Mouse (Mus musculus) T-cell, adult 2 months (primary cell): ENCODE data around the gene Gm4894.

Source experiments
- DNase-seq: peaks from one replicate; pipeline ENCODE4 v3.0.0; 2022; ENCODE audit warnings: low spot score

Gm4894 gene

GRCm38 (mm10) chr9:49250231-49250630 is at the start of gene Gm4894:
TSS of gene Gm4894 (plus strand) at chr9:49250531.
- no peak for DNase-seq

GRCm38 (mm10) chr9:49206331-49206730 is 44.0 kb upstream of the Gm4894 start:
- DNase-seq, result no peak

DNA sequence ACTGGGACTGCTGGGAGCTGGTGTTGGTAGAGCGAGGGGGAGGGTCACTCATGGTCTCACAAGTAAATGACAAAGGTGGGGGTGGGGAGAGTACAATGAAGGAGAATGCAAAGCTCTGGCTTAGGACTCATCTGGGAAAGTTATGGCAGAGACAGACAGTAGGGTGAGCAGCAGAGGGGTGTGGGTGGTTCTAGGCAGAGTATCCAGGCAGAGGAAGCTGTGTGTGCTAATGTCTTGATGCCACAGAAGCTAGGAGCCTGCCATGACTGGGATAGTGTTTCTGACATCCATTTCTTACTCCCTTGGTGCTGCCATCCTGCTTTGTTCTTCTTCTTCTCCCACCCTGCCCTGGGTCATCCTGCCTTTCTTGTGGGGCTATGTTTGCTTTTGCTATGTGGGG is 38.8 kb upstream of the Gm4894 start:
- DNase-seq, result no peak

DNA sequence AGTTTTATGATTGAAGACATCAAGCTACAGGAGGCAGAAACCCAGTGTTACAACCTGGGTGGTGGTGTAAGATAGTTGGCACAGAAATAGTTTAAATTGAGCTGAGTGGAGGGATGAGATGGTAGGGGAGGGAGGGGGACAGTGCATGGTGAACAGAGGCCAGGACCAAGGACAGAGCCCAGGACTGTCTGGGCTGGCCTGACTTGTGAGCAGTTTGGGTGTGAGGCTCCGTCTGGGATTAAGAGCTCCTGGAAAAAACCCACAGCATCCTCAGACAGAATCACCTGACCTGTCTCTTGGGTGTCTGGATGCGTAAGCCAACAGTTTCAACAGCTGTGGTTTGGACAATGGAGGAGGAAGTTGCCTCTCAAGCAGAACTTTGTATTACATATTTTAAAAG is 35.6 kb upstream of the Gm4894 start:
- no peak for DNase-seq

DNA sequence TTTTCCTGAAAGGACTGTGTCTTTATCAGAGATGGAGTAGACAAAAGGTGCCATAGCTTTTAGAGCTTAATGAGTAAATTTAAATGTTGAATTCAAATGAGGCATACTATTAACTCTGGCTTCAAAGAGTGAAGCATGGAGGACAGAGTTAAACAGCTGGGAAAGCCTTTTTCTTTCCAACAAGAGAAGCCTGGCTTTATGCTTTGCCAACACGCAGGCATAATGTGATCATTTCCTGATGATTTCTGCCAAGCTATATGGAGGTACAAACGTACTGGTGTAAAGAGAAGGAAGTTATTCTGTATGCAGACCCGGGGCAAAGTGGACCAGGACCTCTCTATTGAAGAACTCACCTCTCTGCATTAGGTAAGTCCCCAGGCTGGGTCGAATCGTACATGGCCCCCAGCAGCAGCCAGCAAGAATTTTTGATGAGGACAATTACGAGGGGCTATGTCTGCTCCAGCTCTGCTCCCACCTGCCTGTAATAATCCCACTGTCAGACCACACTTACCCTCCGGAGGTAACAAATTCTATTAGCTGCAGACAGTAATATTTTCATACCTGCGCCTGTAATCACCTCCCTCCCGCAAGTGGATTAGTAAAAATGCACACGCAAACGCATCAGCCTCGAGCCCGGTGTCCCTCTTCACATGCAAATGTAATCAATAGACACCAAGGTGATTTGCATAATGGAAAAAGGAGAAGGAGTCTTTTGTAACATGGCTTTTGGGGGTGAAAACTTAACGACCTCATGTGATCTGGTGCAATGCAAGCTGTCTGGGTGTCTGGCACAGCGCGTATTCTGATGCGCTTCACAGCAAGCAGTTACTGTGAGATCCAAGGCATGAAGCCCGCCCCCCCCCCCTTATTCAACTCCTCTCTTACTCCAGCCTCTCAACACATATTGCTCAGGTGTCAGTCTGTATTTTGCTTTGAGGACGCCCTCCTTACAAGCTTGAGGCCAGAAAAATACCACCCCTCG is 32.4 kb upstream of the Gm4894 start:
- DNase-seq, result no peak

- no peak for DNase-seq
Measured at GRCm38 (mm10) chr9:49224488-49224887, 25.8 kb upstream of the Gm4894 start.

DNA sequence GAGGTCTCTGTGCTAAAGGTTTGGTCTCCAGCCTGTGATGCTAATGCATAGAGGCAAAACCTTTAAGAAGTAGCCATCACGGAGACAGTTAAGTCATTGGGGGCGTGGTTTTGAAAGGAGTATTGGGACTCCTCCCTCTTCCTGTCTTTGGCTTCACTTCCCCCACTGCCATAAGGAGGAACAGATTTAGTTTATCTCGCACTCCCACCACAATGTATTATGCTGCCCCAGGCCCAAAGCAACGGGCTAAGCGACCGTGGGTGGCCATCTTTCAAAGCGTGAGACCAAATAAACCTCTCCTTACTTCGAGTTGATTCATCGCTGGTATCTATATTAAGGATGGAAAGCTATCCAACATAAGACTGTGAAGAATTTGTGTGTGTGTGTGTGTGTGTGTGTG is 22.9 kb upstream of the Gm4894 start:
- no peak for DNase-seq

- no peak for DNase-seq
Measured at GRCm38 (mm10) chr9:49229054-49229453, 21.3 kb upstream of the Gm4894 start.

DNA sequence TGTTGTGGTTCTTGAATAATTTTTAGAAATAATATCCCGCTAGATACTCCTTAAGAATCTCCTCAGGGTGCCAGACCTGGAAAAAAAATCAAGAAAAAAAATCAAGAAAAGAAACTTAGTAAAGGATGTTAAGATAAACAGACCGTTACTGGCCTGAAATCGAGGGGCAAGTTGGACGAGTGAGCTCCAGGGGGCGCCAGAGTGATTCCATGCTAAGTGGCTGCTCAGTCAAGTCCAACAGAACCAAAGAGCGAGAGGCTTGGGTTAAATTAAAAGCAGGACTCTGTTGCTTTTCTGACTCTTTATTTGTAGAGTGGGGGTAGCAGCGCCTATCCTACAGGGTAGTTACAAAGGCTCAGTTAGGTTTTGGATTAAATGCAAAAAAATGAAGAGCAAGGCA is 3.5 kb upstream of the Gm4894 start:
- DNase-seq, result no peak

GRCm38 (mm10) chr9:49268949-49269348 is 18.6 kb downstream of the Gm4894 start:
- DNase-seq, result no peak

DNA sequence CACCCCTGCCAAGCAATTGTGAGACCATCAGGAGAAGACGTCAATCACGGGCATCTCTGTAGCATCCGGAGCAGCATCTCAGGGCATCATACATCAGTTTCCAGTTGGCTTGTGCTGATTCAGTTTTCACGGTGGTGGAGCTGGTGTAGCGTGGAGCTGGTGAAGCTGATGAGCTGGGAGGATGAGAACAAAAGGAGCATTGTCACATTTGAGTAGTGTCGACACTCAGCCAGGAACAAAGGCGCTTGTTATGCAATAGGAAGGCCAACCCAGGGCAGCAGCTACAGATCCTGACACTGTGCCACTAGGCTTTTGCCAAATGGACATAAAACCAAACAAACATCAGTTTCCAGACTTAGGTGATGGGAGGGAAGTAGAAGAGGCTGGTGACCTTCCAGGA is 23.2 kb downstream of the Gm4894 start:
- DNase-seq, result no peak

- DNase-seq, result no peak
Measured at GRCm38 (mm10) chr9:49275976-49276375, 25.6 kb downstream of the Gm4894 start.

- DNase-seq, result no peak
Measured at GRCm38 (mm10) chr9:49276542-49277334, 26.4 kb downstream of the Gm4894 start.

- DNase-seq, result no peak
Measured at GRCm38 (mm10) chr9:49295101-49295500, 44.8 kb downstream of the Gm4894 start.

DNA sequence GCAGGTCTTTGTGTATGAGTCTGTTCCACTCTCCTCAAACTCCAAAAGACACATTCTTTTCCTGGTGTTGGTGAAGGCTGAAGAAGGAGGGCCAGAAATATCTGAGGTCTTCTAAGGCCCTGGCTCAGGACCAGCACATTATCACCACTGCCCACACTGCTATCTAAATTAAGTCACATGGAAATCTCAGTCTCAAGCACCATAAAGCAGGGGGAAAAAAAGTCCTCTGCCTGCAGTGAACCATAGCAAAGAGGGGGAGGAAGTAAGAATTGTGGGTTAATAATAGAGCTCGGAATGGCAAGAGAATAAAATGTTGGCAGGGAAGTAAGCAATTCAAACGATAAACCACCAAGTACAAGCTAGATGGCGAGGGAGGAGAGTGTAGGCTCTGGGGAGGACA is 57.2 kb downstream of the Gm4894 start:
- no peak for DNase-seq

DNA sequence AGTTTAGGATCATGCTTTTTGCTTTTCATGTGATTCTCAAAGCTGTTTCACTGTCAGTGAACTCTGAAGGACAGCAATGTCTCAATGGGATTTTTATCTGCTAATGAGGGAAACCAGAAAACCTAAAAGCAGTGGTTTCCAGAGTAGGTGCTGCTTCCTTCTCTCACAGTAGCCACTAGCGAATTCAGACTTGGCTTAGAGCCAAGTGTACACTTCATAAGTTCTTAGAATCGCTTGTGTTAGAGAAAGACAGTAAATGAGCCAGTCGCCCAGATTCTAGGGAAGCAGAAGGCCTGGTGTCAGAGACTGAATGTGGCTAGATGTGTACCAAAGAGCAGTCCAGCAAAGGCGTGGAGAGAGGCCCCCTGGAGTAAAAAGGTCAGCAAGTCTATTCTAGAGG is 60.5 kb downstream of the Gm4894 start:
- no peak for DNase-seq

- no peak for DNase-seq
Measured at GRCm38 (mm10) chr9:49318638-49319037, 68.3 kb downstream of the Gm4894 start.
